Mouse (Mus musculus): ENCODE data around the gene Gpr62. TPM values are rescaled to one million over a fixed set of nuclear protein-coding genes. Genes with fewer than 3 reads are reported as not detected.
A peak's percentile ranks its signal among the peaks of the same experiment; 100 is the strongest.
"Not testable (repeated sequence)": the region's sequence is repeated elsewhere in the genome, so short reads cannot be mapped to it uniquely, and the experiment has no call there.

The Gpr62 gene
- polyA plus RNA-seq (2012; ENCODE audit: insufficient read depth, low replicate concordance), result 0.39 TPM in 1 of 2 replicates, not detected in the other

DNA sequence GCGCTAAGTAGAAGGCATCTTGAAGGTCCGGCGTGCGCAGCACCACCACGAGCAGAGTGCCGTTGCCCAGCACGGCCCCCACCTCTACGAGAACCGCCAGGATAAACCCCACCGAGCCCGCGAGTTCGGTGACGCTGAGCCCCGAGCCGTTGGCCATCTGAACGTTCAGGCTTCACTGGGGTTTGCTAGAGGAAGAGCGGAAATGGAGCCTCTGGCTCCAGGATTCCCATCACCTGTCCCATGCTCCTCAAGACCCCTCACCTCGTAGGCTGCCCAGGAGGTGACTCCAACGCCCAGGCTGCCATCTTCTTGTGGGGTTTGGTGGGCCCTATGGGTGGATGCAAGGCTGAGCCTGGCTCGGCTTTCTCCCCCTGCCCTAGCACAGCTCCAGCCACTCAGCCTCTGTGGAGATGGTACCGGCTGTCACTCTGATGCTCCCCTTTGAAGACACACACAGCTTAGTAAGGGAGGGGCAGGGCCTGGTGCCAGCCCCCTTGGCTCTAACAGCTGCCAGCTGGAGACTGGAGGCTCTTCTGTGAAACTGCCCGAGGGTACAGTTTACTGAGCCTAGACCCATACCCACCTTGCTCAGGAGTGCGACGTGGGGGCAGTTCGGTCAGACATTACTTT, at the start of gene Gpr62:
TSS of gene Gpr62 (minus strand) at position 368 of the 630 bp plus-strand sequence.
- Histone ChIP-seq H3K27me3 (replicated peaks) (peaks cover 65% of the 10 kb centered on the region), H3K36me3 (replicated peaks; ENCODE audit: low read length) (no peaks in the 10 kb centered on the region), H3K4me3 (replicated peaks) (peak within 1 kb of the TSS; percentile 92), H3K4me1 (peaks cover 39% of the 10 kb centered on the region), H3K9me3 (0 out of 2 replicates have a peak, but pooled peaks cover 4% of the 10 kb centered on the region)
- no peak for TF ChIP-seq FLI1 (IDR thresholded peaks at IDR 0.05; ENCODE audit: low read length)
- TF ChIP-seq GATA1 (IDR thresholded peaks at IDR 0.05; ENCODE audit: borderline replicate concordance, low read length), result no peak

DNA sequence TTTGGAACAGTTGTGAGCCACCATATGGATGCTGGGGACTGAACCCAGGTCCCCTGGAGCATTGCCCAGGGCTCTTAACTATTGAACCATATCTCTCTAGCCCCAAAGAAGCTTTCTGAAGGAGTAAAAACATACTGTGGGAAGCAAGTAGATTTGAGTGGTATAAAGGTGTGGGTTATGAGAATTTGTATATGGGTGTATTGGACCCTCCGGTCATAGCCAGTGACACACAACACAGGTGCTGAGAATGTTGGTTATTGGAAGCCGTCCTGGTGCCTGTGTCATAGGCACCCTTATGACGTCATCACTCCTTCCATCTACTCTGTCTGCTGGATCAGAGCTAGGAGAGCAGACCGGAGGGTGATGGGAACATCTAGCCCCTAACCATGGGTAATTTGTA, 48.5 kb upstream of the Gpr62 start, which contains the start of gene Iqcf5:
TSS of gene Iqcf5 (plus strand) at position 301 of the 400 bp plus-strand sequence.
- Histone ChIP-seq H3K4me1 (peaks cover 48% of the 10 kb centered on the region), H3K36me3 (replicated peaks; ENCODE audit: low read length) (peaks cover 3% of the 10 kb centered on the region), H3K9me3 (no peaks in the 10 kb centered on the region), H3K4me3 (replicated peaks) (no peak within 1 kb of the TSS), H3K27me3 (replicated peaks) (peaks cover 4% of the 10 kb centered on the region)
- TF ChIP-seq GATA1 (IDR thresholded peaks at IDR 0.05; ENCODE audit: borderline replicate concordance, low read length) (no peak), FLI1 (IDR thresholded peaks at IDR 0.05; ENCODE audit: low read length) (no peak)

DNA sequence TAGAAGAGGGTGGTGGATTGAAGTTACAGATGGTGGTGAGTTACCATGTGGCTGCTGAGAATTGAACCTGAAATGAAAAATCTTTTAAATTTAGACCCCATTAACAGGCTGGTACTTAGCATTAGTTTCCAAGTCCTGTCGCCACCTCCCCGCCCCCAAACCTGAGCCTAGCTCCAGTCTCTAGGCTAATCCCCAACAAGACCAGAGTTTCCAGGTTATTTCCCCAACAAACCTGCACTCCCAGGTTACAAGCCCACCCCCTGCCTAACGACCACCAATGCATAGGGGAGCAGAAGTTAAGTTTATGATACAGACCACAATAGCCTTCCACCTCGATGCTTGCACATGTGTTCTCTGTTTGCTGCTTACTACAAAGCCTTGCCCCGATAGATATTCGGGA, 47.8 kb upstream of the Gpr62 start:
- Histone ChIP-seq H3K9me3 (no peaks in the 10 kb centered on the region), H3K4me1 (peaks cover 48% of the 10 kb centered on the region), H3K36me3 (replicated peaks; ENCODE audit: low read length) (peaks cover 3% of the 10 kb centered on the region), H3K27me3 (replicated peaks) (peaks cover 4% of the 10 kb centered on the region), H3K4me3 (replicated peaks) (no peak overlapping the region)
- TF ChIP-seq GATA1 (IDR thresholded peaks at IDR 0.05; ENCODE audit: borderline replicate concordance, low read length), result no peak
- TF ChIP-seq FLI1 (IDR thresholded peaks at IDR 0.05; ENCODE audit: low read length), result no peak

DNA sequence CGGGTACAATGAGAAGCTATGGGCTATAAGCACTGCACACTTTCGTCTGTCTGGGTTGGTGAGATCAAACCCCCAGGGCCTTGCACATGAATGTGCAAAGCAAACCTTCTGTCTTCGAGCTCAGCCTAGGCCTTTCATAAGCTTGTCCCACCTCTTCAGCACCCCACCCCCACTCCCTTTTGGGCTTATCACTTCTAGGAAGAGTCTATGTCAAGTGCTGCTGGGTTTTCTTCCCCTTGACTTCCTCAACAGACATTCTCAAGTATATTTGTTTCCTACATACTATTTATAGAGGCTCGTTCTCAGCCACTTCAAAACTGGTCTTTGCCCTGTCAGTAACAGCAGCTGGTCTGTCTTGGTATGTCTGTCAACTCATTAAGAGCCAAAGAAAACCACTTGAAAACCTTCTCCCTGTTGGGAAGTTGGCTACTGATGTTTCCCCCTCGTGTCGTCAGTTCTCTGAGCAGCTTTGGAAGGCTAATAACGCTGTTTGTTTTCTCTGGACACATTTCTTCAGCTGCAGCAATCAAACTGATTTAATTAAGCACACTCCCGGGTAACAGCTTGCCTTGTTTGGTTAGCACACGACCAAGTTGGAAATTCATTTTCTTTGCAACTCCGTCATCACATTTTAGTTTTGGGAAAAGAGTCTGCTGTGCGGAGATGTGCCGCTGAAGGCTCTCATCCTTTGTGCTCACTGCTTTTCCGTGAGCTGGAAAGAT, 47.2 kb upstream of the Gpr62 start:
- peaks cover 3% of the 10 kb centered on the region for H3K36me3 ChIP-seq (replicated peaks; ENCODE audit: low read length)
- no peaks in the 10 kb centered on the region for H3K9me3 ChIP-seq
- peak overlapping the region; percentile 79 for H3K4me3 ChIP-seq (replicated peaks)
- peaks cover 6% of the 10 kb centered on the region for H3K27me3 ChIP-seq (replicated peaks)
- H3K4me1 ChIP-seq, result peaks cover 48% of the 10 kb centered on the region
- TF ChIP-seq FLI1 (IDR thresholded peaks at IDR 0.05; ENCODE audit: low read length) (no peak), GATA1 (IDR thresholded peaks at IDR 0.05; ENCODE audit: borderline replicate concordance, low read length) (no peak)

DNA sequence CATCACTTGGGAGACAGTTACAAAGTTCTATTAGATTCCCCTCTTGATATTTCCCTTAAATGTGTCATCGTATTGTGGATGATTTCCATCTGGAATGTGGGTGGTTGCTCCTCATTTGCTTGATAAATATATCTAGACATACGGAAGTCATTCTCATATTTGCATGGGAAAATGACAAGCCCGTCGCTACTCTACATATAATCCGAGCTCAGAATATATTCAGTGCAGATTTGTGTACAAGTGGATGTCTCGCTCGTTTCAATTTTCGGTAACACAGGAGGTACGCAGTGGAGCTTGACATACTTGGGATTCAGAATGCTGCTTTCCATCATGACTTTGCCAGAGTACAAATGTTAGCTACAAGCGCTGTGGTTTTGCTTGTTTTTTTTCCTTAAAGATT, 43.6 kb upstream of the Gpr62 start:
- H3K9me3 ChIP-seq, result no peaks in the 10 kb centered on the region
- peaks cover 12% of the 10 kb centered on the region for H3K27me3 ChIP-seq (replicated peaks)
- TF ChIP-seq GATA1 (IDR thresholded peaks at IDR 0.05; ENCODE audit: borderline replicate concordance, low read length), result no peak
- no peak for TF ChIP-seq FLI1 (IDR thresholded peaks at IDR 0.05; ENCODE audit: low read length)
- H3K36me3 ChIP-seq (replicated peaks; ENCODE audit: low read length), result no peaks in the 10 kb centered on the region
- no peak overlapping the region for H3K4me3 ChIP-seq (replicated peaks)
- peaks cover 28% of the 10 kb centered on the region for H3K4me1 ChIP-seq

DNA sequence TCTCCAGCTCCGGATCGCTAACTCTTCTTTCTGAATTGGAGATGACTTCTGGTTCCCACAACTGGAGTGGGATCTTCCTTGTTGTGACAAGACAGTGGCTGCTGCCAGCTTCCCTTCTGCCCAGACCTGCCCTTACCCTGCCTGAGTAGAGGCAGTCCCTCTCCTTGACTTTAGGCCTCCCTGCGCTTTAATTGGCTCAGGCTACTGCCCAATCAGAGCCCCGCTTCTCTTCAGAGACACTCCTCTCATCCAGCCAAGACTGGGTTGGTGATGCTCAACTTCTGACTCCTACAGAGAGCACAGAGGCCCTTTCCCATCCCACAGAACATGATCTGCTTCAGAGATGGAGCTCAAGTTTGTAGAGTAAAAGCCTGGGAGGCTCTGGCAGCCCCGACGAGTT, 38.5 kb upstream of the Gpr62 start:
- Histone ChIP-seq H3K9me3 (peaks cover 5% of the 10 kb centered on the region), H3K36me3 (replicated peaks; ENCODE audit: low read length) (no peaks in the 10 kb centered on the region), H3K4me3 (replicated peaks) (no peak overlapping the region), H3K4me1 (no peaks in the 10 kb centered on the region), H3K27me3 (replicated peaks) (peaks cover 30% of the 10 kb centered on the region)
- no peak for TF ChIP-seq GATA1 (IDR thresholded peaks at IDR 0.05; ENCODE audit: borderline replicate concordance, low read length)

DNA sequence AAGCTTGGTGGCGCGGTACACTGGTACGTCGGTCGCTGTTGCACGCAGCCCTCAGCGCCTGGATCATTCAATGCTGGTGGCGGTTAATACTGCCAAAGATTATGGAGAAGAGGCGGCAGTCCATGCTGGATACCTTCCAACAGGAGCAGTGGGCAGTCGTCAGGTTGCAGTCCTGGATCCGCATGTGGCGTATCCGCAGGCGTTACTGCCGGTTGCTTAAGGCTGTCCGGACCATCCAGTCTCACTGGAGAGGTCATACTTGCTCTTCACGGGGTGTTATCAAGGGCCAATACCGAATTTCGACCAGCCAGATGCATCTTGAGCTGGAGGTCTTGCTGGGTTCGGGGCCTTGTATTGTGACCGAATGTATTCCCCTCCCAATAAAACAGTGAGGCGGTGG, 36.1 kb upstream of the Gpr62 start:
- TF ChIP-seq GATA1 (IDR thresholded peaks at IDR 0.05; ENCODE audit: borderline replicate concordance, low read length) (no peak), FLI1 (IDR thresholded peaks at IDR 0.05; ENCODE audit: low read length) (no peak)
- H3K4me3 ChIP-seq (replicated peaks), result peak overlapping the region; percentile 4
- peaks cover 5% of the 10 kb centered on the region for H3K9me3 ChIP-seq
- H3K27me3 ChIP-seq (replicated peaks), result peaks cover 25% of the 10 kb centered on the region
- no peaks in the 10 kb centered on the region for H3K4me1 ChIP-seq
- no peaks in the 10 kb centered on the region for H3K36me3 ChIP-seq (replicated peaks; ENCODE audit: low read length)

DNA sequence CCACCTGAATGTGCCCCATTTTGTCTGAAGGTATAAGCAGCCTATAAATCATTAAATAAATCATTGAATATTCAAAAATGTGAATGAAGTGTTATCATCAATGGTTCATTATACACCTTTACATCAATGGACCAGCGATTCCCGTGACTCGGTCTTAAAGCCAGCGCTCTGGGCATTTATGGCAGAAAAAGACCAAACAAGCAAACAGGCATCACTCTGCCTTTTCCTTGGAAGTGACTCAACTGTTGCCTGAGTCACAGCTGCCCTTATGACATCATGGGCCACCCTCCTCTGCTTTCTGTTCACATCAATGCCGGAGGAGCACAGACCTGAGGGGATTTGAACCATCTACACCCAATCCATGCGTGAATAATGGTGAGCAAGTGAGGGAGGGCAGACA, 33.9 kb upstream of the Gpr62 start, which contains the start of gene Iqcf1:
TSS of gene Iqcf1 (plus strand) at position 301 of the 400 bp plus-strand sequence.
- H3K27me3 ChIP-seq (replicated peaks), result peaks cover 19% of the 10 kb centered on the region

DNA sequence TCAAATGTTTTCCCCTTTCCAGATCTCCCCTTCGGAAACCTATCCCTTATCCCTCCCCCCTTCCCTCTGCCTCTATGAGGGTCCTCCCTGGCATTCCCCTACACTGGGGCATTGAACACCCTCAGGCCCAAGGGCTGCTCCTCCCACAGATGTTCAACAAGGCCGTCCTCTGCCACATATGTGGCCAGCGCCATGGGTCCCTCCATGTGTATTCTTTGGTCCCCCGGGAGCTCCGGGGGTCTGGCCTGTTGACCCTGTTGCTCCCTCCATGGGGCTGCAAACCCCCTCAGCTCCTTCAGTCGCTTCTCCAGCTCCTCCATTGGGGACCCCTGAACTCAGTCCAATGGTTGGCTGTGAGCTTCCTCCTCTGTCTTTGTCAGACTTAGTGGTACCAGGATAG, 21.9 kb upstream of the Gpr62 start:
- H3K36me3 ChIP-seq (replicated peaks; ENCODE audit: low read length), result peaks cover 46% of the 10 kb centered on the region
- H3K27me3 ChIP-seq (replicated peaks); H3K4me3 ChIP-seq (replicated peaks); H3K4me1 ChIP-seq; H3K9me3 ChIP-seq: not testable (repeated sequence)

More for the DNA sequence above, 33.9 kb upstream of the Gpr62 start, which contains the start of gene Iqcf1:
- no peaks in the 10 kb centered on the region for H3K4me1 ChIP-seq
- no peaks in the 10 kb centered on the region for H3K36me3 ChIP-seq (replicated peaks; ENCODE audit: low read length)
- TF ChIP-seq FLI1 (IDR thresholded peaks at IDR 0.05; ENCODE audit: low read length) (no peak), GATA1 (IDR thresholded peaks at IDR 0.05; ENCODE audit: borderline replicate concordance, low read length) (no peak)
- H3K4me3 ChIP-seq (replicated peaks), result peak within 1 kb of the TSS; percentile 4
- H3K9me3 ChIP-seq, result peaks cover 5% of the 10 kb centered on the region

DNA sequence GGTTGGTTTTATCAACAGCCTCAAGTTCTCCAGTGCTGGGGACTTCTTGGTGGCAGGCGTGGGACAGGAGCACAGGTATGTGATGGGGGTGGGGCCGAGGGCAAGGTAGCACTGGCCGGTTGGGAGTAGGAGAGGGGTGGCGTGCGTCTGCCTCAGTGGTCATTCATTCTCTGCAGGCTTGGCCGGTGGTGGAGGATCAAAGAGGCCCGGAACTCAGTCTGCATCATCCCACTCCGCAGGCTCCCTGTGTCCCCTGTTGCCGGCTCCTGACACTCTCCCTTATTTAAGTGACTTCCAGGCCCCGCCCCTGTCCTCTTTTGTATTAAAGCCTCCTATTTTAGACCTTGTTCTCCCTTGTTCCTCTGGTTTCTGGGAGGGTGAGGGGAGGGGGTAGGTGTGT, 19.3 kb upstream of the Gpr62 start:
- H3K36me3 ChIP-seq (replicated peaks; ENCODE audit: low read length), result peaks cover 64% of the 10 kb centered on the region
- TF ChIP-seq GATA1 (IDR thresholded peaks at IDR 0.05; ENCODE audit: borderline replicate concordance, low read length), result no peak
- no peak for TF ChIP-seq FLI1 (IDR thresholded peaks at IDR 0.05; ENCODE audit: low read length)
- peaks cover 14% of the 10 kb centered on the region for H3K4me1 ChIP-seq
- H3K4me3 ChIP-seq (replicated peaks), result no peak overlapping the region
- no peaks in the 10 kb centered on the region for H3K27me3 ChIP-seq (replicated peaks)
- no peaks in the 10 kb centered on the region for H3K9me3 ChIP-seq
